Mouse (Mus musculus) liver, adult 2 months (tissue): ENCODE results near the gene Gm13090. TPM values are rescaled to one million over a fixed set of nuclear protein-coding genes. Genes with fewer than 3 reads are reported as not detected.

Experiments used
- DNase-seq: peaks from one replicate; pipeline ENCODE4 v3.0.0-alpha.2; 2011; ENCODE audit warnings: low read depth, low spot score; ENCODE audit errors: extremely low read depth
- H3K27ac ChIP-seq: fragments of 200-500 bp; replicated peaks from 2 replicates; pipeline ENCODE4 v1.5.1; 2012; ENCODE audit warnings: low read depth, mild to moderate bottlenecking, control low read depth, inconsistent platforms, low read length; ENCODE audit not compliant: insufficient read depth
- H3K27me3 ChIP-seq: fragments of 200-500 bp; 2 replicates; pipeline ENCODE4 v1.6.1; 2012; ENCODE audit warnings: mild to moderate bottlenecking, moderate library complexity, low read length, inconsistent platforms; ENCODE audit not compliant: control insufficient read depth, insufficient read depth
- H3K36me3 ChIP-seq: fragments of 200-500 bp; 2 replicates; pipeline ENCODE4 v1.6.1; 2012; ENCODE audit warnings: low read length, inconsistent platforms; ENCODE audit not compliant: control insufficient read depth, insufficient read depth
- H3K4me1 ChIP-seq: fragments of 200-500 bp; 2 replicates; pipeline ENCODE4 v1.6.1; 2011; ENCODE audit warnings: low read length; ENCODE audit not compliant: control insufficient read depth, insufficient read depth
- H3K4me3 ChIP-seq: fragments of 200-500 bp; 2 replicates; pipeline ENCODE4 v1.5.1; 2011; ENCODE audit warnings: low read depth, mild to moderate bottlenecking, control low read depth, low read length, moderate library complexity; ENCODE audit not compliant: insufficient read depth
- H3K79me2 ChIP-seq: fragments of 200-500 bp; 2 replicates; pipeline ENCODE4 v1.6.1; 2012; ENCODE audit warnings: inconsistent platforms, mild to moderate bottlenecking, low read length, moderate library complexity; ENCODE audit not compliant: control insufficient read depth, insufficient read depth
- H3K9ac ChIP-seq: fragments of 200-500 bp; 2 replicates; pipeline ENCODE4 v1.6.1; 2012; ENCODE audit warnings: low read depth, mild to moderate bottlenecking, control low read depth, inconsistent platforms, low read length
- CTCF ChIP-seq: fragments of 200-500 bp; IDR thresholded peaks from 2 replicates; pipeline ENCODE4 v1.5.1; 2011; ENCODE audit warnings: low read depth, low read length, control low read depth
- POLR2A ChIP-seq: fragments of 200-500 bp; IDR thresholded peaks from 2 replicates; pipeline ENCODE4 v1.6.1; 2011; ENCODE audit warnings: low read length, control low read depth; ENCODE audit not compliant: insufficient read depth; ENCODE audit errors: extremely low read depth
- WGBS: fragments of 180-500 bp; shearing (Covaris S2); methylation state at CpG from one replicate; pipeline ENCODE4 v1.1.7; 2018; 5-methylcytosine and 5-hydroxymethylcytosine counted together
- polyA plus RNA-seq: library from polyadenylated mRNA; depleted of rRNA; stranded (reverse); fragments of >200 nt; gene quantifications from 2 replicates; pipeline ENCODE4 v1.2.3, GENCODE M21; 2012; rRNA removed
- total RNA-seq: library from RNA; depleted of rRNA; stranded (reverse); fragments of >200 nt; gene quantifications from 2 replicates; pipeline ENCODE4 v1.2.3, GENCODE M21; 2014; rRNA removed

The Gm13090 gene
- total and polyA plus RNA-seq, 2 experiments, result not detected

DNA sequence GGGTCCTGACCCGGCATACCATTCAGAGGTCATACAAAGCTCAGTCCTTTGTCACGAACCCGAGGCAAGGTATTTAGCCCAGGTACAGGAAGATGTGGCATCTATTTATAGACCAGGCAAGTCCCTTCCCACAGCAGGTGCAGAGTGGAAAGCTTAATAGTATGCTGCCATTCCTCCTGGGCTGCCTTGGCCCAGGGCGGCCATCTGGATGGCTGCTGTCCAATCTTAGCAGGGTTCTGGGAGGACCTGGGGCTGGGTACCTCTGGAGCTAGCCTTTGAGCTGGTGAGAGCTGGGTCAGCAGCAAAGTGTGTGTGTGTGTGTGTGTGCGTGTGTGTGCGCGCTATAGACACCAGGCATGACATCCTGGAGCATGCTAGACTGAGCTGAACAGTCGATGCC lies 46.1 kb downstream of the Gm13090 start:
- 0 out of 2 replicates have a peak, but pooled peaks cover 7% of the 10 kb centered on the region for H3K27me3 ChIP-seq
- H3K36me3 ChIP-seq, result no peaks in the 10 kb centered on the region
- TF ChIP-seq POLR2A, result no peak
- no peak for TF ChIP-seq CTCF
- 78% methylated on average over 8 of the region's 8 CpGs for WGBS
- H3K4me1 ChIP-seq, result no peaks in the 10 kb centered on the region
- no peak overlapping the region for H3K4me3 ChIP-seq
- no peak overlapping the region for H3K9ac ChIP-seq
- no peak overlapping the region for H3K27ac ChIP-seq
- no peaks in the 10 kb centered on the region for H3K79me2 ChIP-seq
- DNase-seq, result no peak

- no peak for DNase-seq
- TF ChIP-seq POLR2A (no peak), CTCF (no peak)
- Histone ChIP-seq H3K79me2 (no peaks in the 10 kb centered on the region), H3K4me3 (no peak overlapping the region), H3K36me3 (no peaks in the 10 kb centered on the region), H3K4me1 (no peaks in the 10 kb centered on the region), H3K27ac (no peak overlapping the region), H3K9ac (no peak overlapping the region), H3K27me3 (0 out of 2 replicates have a peak, but pooled peaks cover 8% of the 10 kb centered on the region)
- 64% methylated on average over 5 of the region's 5 CpGs for WGBS
Observed at GRCm38 (mm10) chr4:151137701-151138100, 48.3 kb downstream of the Gm13090 start.

DNA sequence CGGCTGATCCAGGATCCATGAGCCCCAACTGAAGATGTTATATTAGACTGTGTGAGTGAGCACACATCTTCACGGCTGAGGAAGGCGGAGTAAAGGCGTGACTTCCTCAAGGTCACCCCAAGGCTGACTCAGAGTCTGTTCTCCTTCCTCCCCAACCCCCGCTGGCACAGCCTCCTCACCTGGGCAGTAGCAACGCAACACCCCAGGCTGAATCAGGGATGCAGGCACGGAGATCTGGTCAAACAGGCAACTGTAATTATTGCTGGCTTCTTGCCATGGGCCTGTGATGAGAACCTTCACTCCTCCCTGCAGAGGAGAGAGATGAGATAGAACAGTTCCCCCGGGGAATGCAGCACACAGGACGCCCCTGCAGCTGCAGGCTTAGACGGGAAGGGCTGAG lies 48.8 kb downstream of the Gm13090 start:
- Histone ChIP-seq H3K27me3 (0 out of 2 replicates have a peak, but pooled peaks cover 8% of the 10 kb centered on the region), H3K4me1 (no peaks in the 10 kb centered on the region), H3K9ac (no peak overlapping the region), H3K4me3 (no peak overlapping the region), H3K36me3 (no peaks in the 10 kb centered on the region), H3K79me2 (no peaks in the 10 kb centered on the region), H3K27ac (no peak overlapping the region)
- no peak for DNase-seq
- TF ChIP-seq CTCF (no peak), POLR2A (no peak)
- WGBS, result 29% methylated on average over 10 of the region's 10 CpGs

DNA sequence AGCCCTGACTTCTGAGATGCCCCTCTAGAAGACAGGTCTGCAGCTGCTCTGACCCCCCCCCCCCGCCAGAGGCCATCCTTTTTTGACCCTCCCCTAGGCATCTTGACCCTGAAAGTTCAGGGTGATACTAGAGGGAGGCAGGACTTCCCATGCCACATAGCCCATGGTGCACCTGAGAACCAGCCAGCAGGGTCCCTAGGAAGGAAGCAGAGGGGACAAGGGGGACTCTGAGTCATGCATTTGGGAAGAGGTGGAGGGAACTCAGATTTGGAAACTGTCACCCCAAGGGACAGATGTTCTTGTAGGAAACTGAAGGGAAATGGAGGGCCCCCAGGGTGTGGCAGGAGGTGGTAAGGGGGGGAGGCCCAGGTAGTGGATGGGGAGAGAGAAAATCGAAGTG lies 49.2 kb downstream of the Gm13090 start:
- Histone ChIP-seq H3K27ac (no peak overlapping the region), H3K4me3 (no peak overlapping the region), H3K4me1 (no peaks in the 10 kb centered on the region), H3K27me3 (0 out of 2 replicates have a peak, but pooled peaks cover 8% of the 10 kb centered on the region), H3K9ac (no peak overlapping the region), H3K36me3 (no peaks in the 10 kb centered on the region), H3K79me2 (no peaks in the 10 kb centered on the region)
- no peak for TF ChIP-seq CTCF
- no peak for TF ChIP-seq POLR2A
- DNase-seq, result no peak
- 13% methylated on average over 2 of the region's 2 CpGs for WGBS

DNA sequence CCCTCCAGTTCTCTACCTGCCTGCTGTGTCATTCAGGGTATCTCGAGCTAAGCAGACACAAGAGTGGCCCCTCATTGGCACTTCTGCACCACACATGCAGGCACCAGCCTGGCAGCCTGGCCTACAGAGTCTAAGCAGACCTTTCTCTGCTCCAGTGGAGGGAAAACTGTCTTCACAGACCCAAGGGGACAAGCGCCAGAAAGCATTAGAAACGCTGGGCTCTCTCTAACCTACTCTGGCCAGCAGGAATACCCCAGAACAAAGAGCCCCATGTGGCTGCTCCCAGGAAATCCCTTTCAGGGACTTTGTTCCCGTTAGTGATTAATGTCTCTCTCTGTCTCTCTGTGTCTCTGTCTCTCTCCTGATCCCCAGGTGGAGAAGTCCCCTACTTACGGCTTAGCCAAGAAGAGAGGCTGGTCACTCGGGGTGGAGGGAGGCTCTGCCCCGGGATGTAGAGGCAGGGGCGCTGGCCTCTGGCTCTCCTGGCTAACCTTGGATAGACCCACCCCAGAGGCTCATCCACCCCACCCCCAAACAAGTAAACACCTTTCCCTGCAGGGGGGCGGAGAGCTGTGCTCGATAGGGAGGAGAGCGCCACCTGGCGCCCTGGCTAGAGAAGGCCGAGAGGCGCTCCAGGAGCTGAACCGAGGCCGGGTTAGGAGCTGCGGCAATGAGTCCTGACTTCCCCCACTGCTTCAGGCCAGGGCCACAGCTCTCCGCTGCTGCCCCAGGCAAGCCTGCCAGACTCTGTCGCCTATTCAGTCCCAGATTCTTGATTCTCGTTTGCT lies 49.9 kb downstream of the Gm13090 start:
- no peak overlapping the region for H3K9ac ChIP-seq
- no peak overlapping the region for H3K4me3 ChIP-seq
- no peaks in the 10 kb centered on the region for H3K36me3 ChIP-seq
- H3K4me1 ChIP-seq, result no peaks in the 10 kb centered on the region
- no peaks in the 10 kb centered on the region for H3K79me2 ChIP-seq
- H3K27me3 ChIP-seq, result 0 out of 2 replicates have a peak, but pooled peaks cover 8% of the 10 kb centered on the region
- H3K27ac ChIP-seq, result no peak overlapping the region
- WGBS, result 4% methylated on average over 20 of the region's 20 CpGs
- TF ChIP-seq CTCF, result peak; percentile 84
- TF ChIP-seq POLR2A, result no peak
- peak; percentile 18 for DNase-seq

GRCm38 (mm10) chr4:151140368-151140982 lies 51.1 kb downstream of the Gm13090 start:
- Histone ChIP-seq H3K9ac (no peak overlapping the region), H3K27me3 (0 out of 2 replicates have a peak, but pooled peaks cover 8% of the 10 kb centered on the region), H3K4me1 (no peaks in the 10 kb centered on the region), H3K79me2 (no peaks in the 10 kb centered on the region), H3K4me3 (no peak overlapping the region), H3K36me3 (no peaks in the 10 kb centered on the region), H3K27ac (no peak overlapping the region)
- TF ChIP-seq CTCF, result no peak
- TF ChIP-seq POLR2A, result no peak
- 21% methylated on average over 20 of the region's 20 CpGs for WGBS
- DNase-seq, result no peak

Other genes with a start within 250 kb of the Gm13090 start
- gene Errfi1, start 235.7 kb upstream of the Gm13090 start, total RNA-seq, result 589 and 661 TPM in 2 replicates
- gene Errfi1, start 235.7 kb upstream of the Gm13090 start, polyA plus RNA-seq, result 259 and 295 TPM in 2 replicates
- 281 and 324 TPM in 2 replicates for gene Park7, start 175.1 kb upstream of the Gm13090 start, total RNA-seq
- 148 and 191 TPM in 2 replicates for gene Park7, start 175.1 kb upstream of the Gm13090 start, polyA plus RNA-seq
- 0.07 and 0.09 TPM in 2 replicates for gene Tnfrsf9, start 175.0 kb upstream of the Gm13090 start, total RNA-seq
- gene Tnfrsf9, start 175.0 kb upstream of the Gm13090 start, polyA plus RNA-seq, result 0.05 and 0.15 TPM in 2 replicates
- gene Uts2, start 92.5 kb upstream of the Gm13090 start, total RNA-seq, result not detected in 2 replicates
- gene Uts2, start 92.5 kb upstream of the Gm13090 start, polyA plus RNA-seq, result not detected in 2 replicates
- 23.2 and 28.9 TPM in 2 replicates for gene Per3, start 44.9 kb upstream of the Gm13090 start, total RNA-seq
- gene Per3, start 44.9 kb upstream of the Gm13090 start, polyA plus RNA-seq, result 1.6 and 4.0 TPM in 2 replicates
- gene Vamp3, start 31.6 kb upstream of the Gm13090 start, total RNA-seq, result 16.4 and 18.4 TPM in 2 replicates
- 5.8 and 5.9 TPM in 2 replicates for gene Vamp3, start 31.6 kb upstream of the Gm13090 start, polyA plus RNA-seq